In genomic region chr15:78896149-78896548, GRCm38 (mm10) we compare ENCODE assay signal across 9 mouse cellular contexts. TPM values are rescaled to one million over a fixed set of nuclear protein-coding genes. Genes with fewer than 3 reads are reported as not detected.
A peak's percentile ranks its signal among the peaks of the same experiment; 100 is the strongest.
DNase-seq lines count a peak whose midpoint lies in the region; ATAC-seq and TF ChIP-seq lines count a peak whose summit lies in the region.
"Had no signal": no experiment of that assay in that cellular context is flagged by ENCODE, and none has a peak within 500 bp of the region (broad histone marks: within the 10 kb centered on the region; RNA-seq: fewer than 3 reads in every experiment).

No protein-coding gene starts in this region.

- H3K36me3 ChIP-seq in heart, embryonic 15.5 days, result peaks cover 21% of the 10 kb centered on the region; the same call in 1 of the 2 replicates
- peaks cover 26% of the 10 kb centered on the region for H3K36me3 ChIP-seq in ES-E14 (ENCODE audit: control insufficient read depth, insufficient read depth, low read length, poor library complexity, severe bottlenecking)
- peaks cover 39% of the 10 kb centered on the region for H3K36me3 ChIP-seq in limb, embryonic 15.5 days
- H3K36me3 ChIP-seq in forebrain, embryonic 16.5 days (ENCODE audit: control insufficient read depth, insufficient read depth), result peaks cover 5% of the 10 kb centered on the region
- H3K36me3 ChIP-seq in hindbrain, embryonic 12.5 days, result peaks cover 29% of the 10 kb centered on the region

- peaks cover 82% of the 10 kb centered on the region for H3K4me1 ChIP-seq in heart, embryonic 15.5 days (replicated peaks)
- H3K4me1 ChIP-seq in ES-E14 (ENCODE audit: control insufficient read depth in 2 of 2, insufficient read depth in 2 of 2, low read length in 2 of 2, poor library complexity in 1 of 2), result peaks cover 13 to 38% of the 10 kb centered on the region in 2 experiments
- H3K4me1 ChIP-seq in limb, embryonic 15.5 days, result peaks cover 77% of the 10 kb centered on the region
- peaks cover 15% of the 10 kb centered on the region for H3K4me1 ChIP-seq in forebrain, embryonic 16.5 days (replicated peaks; ENCODE audit: control insufficient read depth, insufficient read depth, low read length)
- H3K4me1 ChIP-seq in hindbrain, embryonic 12.5 days, result peaks cover 28% of the 10 kb centered on the region

- peak overlapping the region; percentile 29 for H3K27ac ChIP-seq in heart, embryonic 15.5 days
- peak overlapping the region; percentile 50; the same call in 1 of the 2 replicates for H3K27ac ChIP-seq in ES-E14 (ENCODE audit: insufficient read depth, low read depth, low read length, poor library complexity, severe bottlenecking)
- peak overlapping the region; percentile 65 for H3K27ac ChIP-seq in limb, embryonic 15.5 days
- H3K27ac ChIP-seq in forebrain, embryonic 16.5 days (ENCODE audit: low read length), result no peak overlapping the region
- H3K27ac ChIP-seq in hindbrain, embryonic 12.5 days, result no peak overlapping the region

- no peak for ATAC-seq in heart, embryonic 15.5 days (replicated peaks; ENCODE audit: insufficient number of reproducible peaks, insufficient read depth, low FRiP score, low read depth)
- no peak for ATAC-seq in limb, embryonic 15.5 days (ENCODE audit: insufficient number of reproducible peaks, low FRiP score, low TSS enrichment, low read depth)
- no peak for ATAC-seq in forebrain, embryonic 16.5 days
- no peak for ATAC-seq in hindbrain, embryonic 12.5 days (ENCODE audit: low FRiP score)

- no peaks in the 10 kb centered on the region for H3K9me3 ChIP-seq in heart, embryonic 15.5 days (replicated peaks)
- H3K9me3 ChIP-seq in ES-E14 (ENCODE audit: control insufficient read depth, insufficient read depth, low read depth, low read length), result no peaks in the 10 kb centered on the region
- H3K9me3 ChIP-seq in limb, embryonic 15.5 days, result no peaks in the 10 kb centered on the region
- no peaks in the 10 kb centered on the region for H3K9me3 ChIP-seq in forebrain, embryonic 16.5 days (ENCODE audit: control insufficient read depth, low read length)
- H3K9me3 ChIP-seq in hindbrain, embryonic 12.5 days (replicated peaks), result no peaks in the 10 kb centered on the region

- no peak overlapping the region for H3K4me3 ChIP-seq in heart, embryonic 15.5 days
- H3K4me3 ChIP-seq in ES-E14 (ENCODE audit: insufficient read depth in 1 of 2, low read depth in 1 of 2, low read length in 2 of 2, poor library complexity in 1 of 2, severe bottlenecking in 1 of 2), result no peak overlapping the region
- H3K4me3 ChIP-seq in limb, embryonic 15.5 days, result no peak overlapping the region
- no peak overlapping the region for H3K4me3 ChIP-seq in forebrain, embryonic 16.5 days (replicated peaks; ENCODE audit: low read length)
- H3K4me3 ChIP-seq in hindbrain, embryonic 12.5 days, result no peak overlapping the region

- DNase-seq in heart, postnatal 14 days, result no peak
- DNase-seq in ES-E14 (ENCODE audit: low read depth, low spot score), result no peak
- DNase-seq in natural killer cell, adult 2 months (ENCODE audit: low spot score in 2 of 2), result peak; percentile 65 to 81
- no peak for DNase-seq in frontal cortex, postnatal 25 days (ENCODE audit: low spot score in 2 of 2)

- H3K9ac ChIP-seq in heart, embryonic 15.5 days, result peak overlapping the region; percentile 12; the same call in 1 of the 2 replicates
- H3K9ac ChIP-seq in ES-E14 (ENCODE audit: insufficient read depth, low read depth, low read length, poor library complexity, severe bottlenecking), result peak overlapping the region; percentile 20; the same call in 1 of the 2 replicates
- no peak overlapping the region for H3K9ac ChIP-seq in limb, embryonic 15.5 days
- no peak overlapping the region for H3K9ac ChIP-seq in forebrain, embryonic 16.5 days (replicated peaks; ENCODE audit: low read depth, low read length)
- H3K9ac ChIP-seq in hindbrain, embryonic 12.5 days, result no peak overlapping the region

- no peak overlapping the region for H3K4me2 ChIP-seq in heart, embryonic 15.5 days
- no peak overlapping the region for H3K4me2 ChIP-seq in limb, embryonic 15.5 days
- H3K4me2 ChIP-seq in forebrain, embryonic 16.5 days (ENCODE audit: low read length), result no peak overlapping the region
- H3K4me2 ChIP-seq in hindbrain, embryonic 12.5 days (replicated peaks), result no peak overlapping the region

- 68% methylated on average over 3 of the region's 3 CpGs for WGBS in heart, embryonic 15.5 days
- 76% methylated on average over 3 of the region's 3 CpGs for WGBS in limb, embryonic 15.5 days
- 86% methylated on average over 3 of the region's 3 CpGs for WGBS in forebrain, embryonic 16.5 days
- WGBS in hindbrain, embryonic 12.5 days, result 90% methylated on average over 3 of the region's 3 CpGs

- in situ Hi-C loops in ES-E14 (cut with MboI; ENCODE audit: low sequenced_read_pairs in 2 of 2, unreplicated experiment in 2 of 2), result no loop called here

- H3K27me3 ChIP-seq in heart, embryonic 15.5 days, result no peaks in the 10 kb centered on the region
- no peaks in the 10 kb centered on the region for H3K27me3 ChIP-seq in limb, embryonic 15.5 days
- no peaks in the 10 kb centered on the region for H3K27me3 ChIP-seq in forebrain, embryonic 16.5 days (replicated peaks; ENCODE audit: control insufficient read depth, insufficient read depth, low read length)
- H3K27me3 ChIP-seq in hindbrain, embryonic 12.5 days, result peaks cover 26% of the 10 kb centered on the region

- intact Hi-C loops in heart, postnatal 14 days (cut with DNase I), result no loop called here

TF ChIP-seq in ES-E14, 5 proteins besides CTCF, POLR2A, EP300 and RAD21:
- TF ChIP-seq CHD2 (IDR thresholded peaks at IDR 0.05; ENCODE audit: low read depth, low read length), result no peak
- no peak for TF ChIP-seq HCFC1 (IDR thresholded peaks at IDR 0.05; ENCODE audit: borderline replicate concordance, insufficient read depth, low read length)
- TF ChIP-seq ZNF384 (IDR thresholded peaks at IDR 0.05; ENCODE audit: low read depth, low read length), result no peak
- TF ChIP-seq ZC3H11A (IDR thresholded peaks at IDR 0.05; ENCODE audit: borderline replicate concordance, low read depth, low read length), result no peak
- TF ChIP-seq MAFK (IDR thresholded peaks at IDR 0.05; ENCODE audit: insufficient read depth, low read depth, low read length), result no peak

RNA-seq across cellular contexts. Expression of gene Gm49510, which starts 3.3 kb away (rescaled TPM):
- 0.53 TPM in 1 of 2 replicates, not detected in the other for polyA plus RNA-seq in heart, embryonic 15.5 days (2015; fragmentation: Nextera tagmentation; extraction: Ambion mirVana)
- not detected for total RNA-seq in heart, postnatal 14 days (2021)
- 0.11 TPM in 1 of 2 replicates, not detected in the other for total RNA-seq in ES-E14 (2012; rRNA removed)
- 0.50 and 0.65 TPM in 2 replicates for polyA plus RNA-seq in limb, embryonic 15.5 days (2015; fragmentation: Nextera tagmentation; extraction: Ambion mirVana)
- polyA plus RNA-seq in forebrain, embryonic 16.5 days (2015; fragmentation: Nextera tagmentation; extraction: Ambion mirVana), result 0.19 and 0.30 TPM in 2 replicates
- polyA plus RNA-seq in hindbrain, embryonic 12.5 days (2016; fragmentation: Nextera tagmentation; extraction: Ambion mirVana), result 0.22 and 0.61 TPM in 2 replicates
- total RNA-seq: gastrocnemius, adult 18-20 months had no signal

RNA-seq across cellular contexts. Expression of gene Sh3bp1, which starts 3.4 kb away (rescaled TPM):
- polyA plus RNA-seq in heart, embryonic 15.5 days (2015; fragmentation: Nextera tagmentation; extraction: Ambion mirVana), result 15.1 and 24.5 TPM in 2 replicates
- 1 to 10 TPM; 4.6 to 6.3 TPM for total RNA-seq in heart, postnatal 14 days (2021)
- total RNA-seq in ES-E14 (2012; rRNA removed), result 10.5 and 17.3 TPM in 2 replicates
- 55.2 and 61.1 TPM in 2 replicates for polyA plus RNA-seq in limb, embryonic 15.5 days (2015; fragmentation: Nextera tagmentation; extraction: Ambion mirVana)
- 4.9 and 6.0 TPM in 2 replicates for polyA plus RNA-seq in forebrain, embryonic 16.5 days (2015; fragmentation: Nextera tagmentation; extraction: Ambion mirVana)
- 15.5 and 17.4 TPM in 2 replicates for polyA plus RNA-seq in hindbrain, embryonic 12.5 days (2016; fragmentation: Nextera tagmentation; extraction: Ambion mirVana)

RNA-seq across cellular contexts. Expression of gene Pdxp, which starts 17.6 kb away (rescaled TPM):
- 16.2 and 20.4 TPM in 2 replicates for polyA plus RNA-seq in heart, embryonic 15.5 days (2015; fragmentation: Nextera tagmentation; extraction: Ambion mirVana)
- total RNA-seq in heart, postnatal 14 days (2021), result 1 to 10 TPM; 1.6 to 1.9 TPM
- 15.8 and 19.7 TPM in 2 replicates for total RNA-seq in ES-E14 (2012; rRNA removed)
- polyA plus RNA-seq in limb, embryonic 15.5 days (2015; fragmentation: Nextera tagmentation; extraction: Ambion mirVana), result 13.0 and 15.0 TPM in 2 replicates
- polyA plus RNA-seq in forebrain, embryonic 16.5 days (2015; fragmentation: Nextera tagmentation; extraction: Ambion mirVana), result 96.4 and 102 TPM in 2 replicates
- polyA plus RNA-seq in hindbrain, embryonic 12.5 days (2016; fragmentation: Nextera tagmentation; extraction: Ambion mirVana), result 48.1 and 49.0 TPM in 2 replicates

RNA-seq across cellular contexts. Expression of gene Gga1, which starts 19.2 kb away (rescaled TPM):
- 39.7 and 48.4 TPM in 2 replicates for polyA plus RNA-seq in heart, embryonic 15.5 days (2015; fragmentation: Nextera tagmentation; extraction: Ambion mirVana)
- 10 to 100 TPM; 38.4 to 39.7 TPM for total RNA-seq in heart, postnatal 14 days (2021)
- total RNA-seq in ES-E14 (2012; rRNA removed), result 18.4 and 23.3 TPM in 2 replicates
- polyA plus RNA-seq in limb, embryonic 15.5 days (2015; fragmentation: Nextera tagmentation; extraction: Ambion mirVana), result 53.2 and 54.4 TPM in 2 replicates
- polyA plus RNA-seq in forebrain, embryonic 16.5 days (2015; fragmentation: Nextera tagmentation; extraction: Ambion mirVana), result 61.3 and 67.4 TPM in 2 replicates
- 54.3 and 58.7 TPM in 2 replicates for polyA plus RNA-seq in hindbrain, embryonic 12.5 days (2016; fragmentation: Nextera tagmentation; extraction: Ambion mirVana)

RNA-seq across cellular contexts. Expression of gene Lgals1, which starts 30.4 kb away (rescaled TPM):
- 806 and 862 TPM in 2 replicates for polyA plus RNA-seq in heart, embryonic 15.5 days (2015; fragmentation: Nextera tagmentation; extraction: Ambion mirVana)
- 100 to 1,000 TPM; 236 to 276 TPM for total RNA-seq in heart, postnatal 14 days (2021)
- 541 and 1,081 TPM in 2 replicates for total RNA-seq in ES-E14 (2012; rRNA removed)
- polyA plus RNA-seq in limb, embryonic 15.5 days (2015; fragmentation: Nextera tagmentation; extraction: Ambion mirVana), result 2,795 and 2,816 TPM in 2 replicates
- polyA plus RNA-seq in forebrain, embryonic 16.5 days (2015; fragmentation: Nextera tagmentation; extraction: Ambion mirVana), result 51.9 and 95.5 TPM in 2 replicates
- 569 and 595 TPM in 2 replicates for polyA plus RNA-seq in hindbrain, embryonic 12.5 days (2016; fragmentation: Nextera tagmentation; extraction: Ambion mirVana)

Comparison
In these comparisons a context has a peak if more than half of its experiments do, and no peak if none do; other contexts are left out.
1. H3K27ac ChIP-seq: peak in heart, embryonic 15.5 days (single experiment), ES-E14 (single experiment) and limb, embryonic 15.5 days (single experiment); none in forebrain, embryonic 16.5 days (single experiment) and hindbrain, embryonic 12.5 days (single experiment).
2. H3K9ac ChIP-seq: peak in heart, embryonic 15.5 days (single experiment) and ES-E14 (single experiment); none in limb, embryonic 15.5 days (single experiment), forebrain, embryonic 16.5 days (single experiment) and hindbrain, embryonic 12.5 days (single experiment).
3. DNase-seq: peak in natural killer cell, adult 2 months (2 of 2); none in heart, postnatal 14 days (0 of 2), ES-E14 (single experiment) and frontal cortex, postnatal 25 days (0 of 2).